Mouse (Mus musculus): ENCODE measurements at regions not wholly inside any gene's neighbourhood (a gene's known extent, or its start where the extent isn't known, plus 50 kb on each side); places are given as distances from the start of the nearest gene placed in this dataset.

DNA sequence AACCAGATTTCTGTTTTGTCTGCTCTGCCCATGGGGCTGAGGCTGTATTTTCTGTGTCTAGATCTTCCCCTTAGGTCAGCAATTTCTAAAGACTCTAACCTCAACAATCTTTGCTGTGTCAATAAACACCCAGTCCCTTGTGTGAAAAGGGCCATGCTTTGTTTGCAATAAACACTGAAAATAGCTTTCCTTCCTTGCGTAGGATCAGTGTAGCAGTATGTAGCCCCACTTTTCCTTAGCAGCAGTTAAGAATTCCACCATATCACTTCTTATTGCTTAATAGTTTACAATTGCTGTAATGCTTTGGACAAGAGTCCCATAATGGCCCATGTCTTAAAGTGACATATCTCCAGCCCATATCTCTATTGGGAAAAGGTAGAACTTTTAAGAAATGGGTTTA is 205.3 kb downstream of the Lnpk start:
- Histone ChIP-seq H3K4me1 (ENCODE audit: control insufficient read depth, insufficient read depth, low read length) (no peaks in the 10 kb centered on the region), H3K27ac (ENCODE audit: insufficient read depth, low read length) (no peak overlapping the region), H3K4me3 (ENCODE audit: insufficient read depth, low read length) (no peak overlapping the region)
- TF ChIP-seq POLR2A (IDR thresholded peaks at IDR 0.05; ENCODE audit: extremely low read depth, insufficient read depth, low read length): no peak
- no peak for TF ChIP-seq CTCF (IDR thresholded peaks at IDR 0.05; ENCODE audit: extremely low read depth, insufficient read depth, low read length)

DNA sequence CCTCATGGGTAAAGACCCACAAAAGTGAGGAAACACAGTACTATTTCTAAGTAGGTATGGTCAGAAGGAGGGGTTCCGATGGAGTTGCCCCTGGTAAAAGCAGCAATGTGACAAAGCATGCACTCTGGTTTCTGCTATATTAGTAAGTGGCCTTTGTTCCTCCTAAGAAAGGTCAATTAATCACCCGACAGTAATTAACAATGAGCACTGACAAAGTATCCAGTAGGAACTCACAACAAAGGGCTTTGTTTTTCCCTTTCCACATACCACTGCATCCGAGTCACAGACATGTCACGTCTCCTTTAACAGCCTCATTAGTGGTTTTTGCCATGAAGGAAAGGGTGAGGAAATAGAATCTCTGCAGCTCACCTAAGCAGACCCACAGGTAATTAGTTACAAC is 206.2 kb downstream of the Lnpk start:
- Histone ChIP-seq H3K4me1 (ENCODE audit: control insufficient read depth, insufficient read depth, low read length) (no peaks in the 10 kb centered on the region), H3K27ac (ENCODE audit: insufficient read depth, low read length) (no peak overlapping the region), H3K4me3 (ENCODE audit: insufficient read depth, low read length) (no peak overlapping the region)
- TF ChIP-seq CTCF (IDR thresholded peaks at IDR 0.05; ENCODE audit: extremely low read depth, insufficient read depth, low read length): no peak
- no peak for TF ChIP-seq POLR2A (IDR thresholded peaks at IDR 0.05; ENCODE audit: extremely low read depth, insufficient read depth, low read length)

DNA sequence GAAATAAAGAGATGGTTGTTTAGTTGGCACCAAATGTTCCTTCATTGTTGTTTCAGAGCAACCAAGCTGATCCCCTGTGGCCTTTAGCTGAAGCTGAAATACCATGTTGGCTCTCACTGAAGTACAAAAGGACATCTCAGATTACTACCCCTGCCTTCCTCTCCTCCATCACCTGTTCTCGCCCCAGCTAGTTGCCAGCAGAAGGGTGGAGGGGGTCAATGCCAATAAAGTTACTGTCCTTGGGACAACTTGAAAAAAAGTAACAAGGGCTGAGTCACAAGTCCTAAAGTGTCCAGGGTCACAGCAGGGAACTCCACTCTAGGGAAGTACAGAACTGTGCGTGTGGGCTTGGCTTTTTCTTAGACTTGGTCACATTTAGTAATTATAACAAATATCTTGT is 216.0 kb downstream of the Lnpk start:
- no peak overlapping the region for H3K27ac ChIP-seq (ENCODE audit: insufficient read depth, low read length)
- no peaks in the 10 kb centered on the region for H3K4me1 ChIP-seq (ENCODE audit: control insufficient read depth, insufficient read depth, low read length)
- TF ChIP-seq POLR2A (IDR thresholded peaks at IDR 0.05; ENCODE audit: extremely low read depth, insufficient read depth, low read length) (no peak), CTCF (IDR thresholded peaks at IDR 0.05; ENCODE audit: extremely low read depth, insufficient read depth, low read length) (no peak)
- H3K4me3 ChIP-seq (ENCODE audit: insufficient read depth, low read length): no peak overlapping the region

DNA sequence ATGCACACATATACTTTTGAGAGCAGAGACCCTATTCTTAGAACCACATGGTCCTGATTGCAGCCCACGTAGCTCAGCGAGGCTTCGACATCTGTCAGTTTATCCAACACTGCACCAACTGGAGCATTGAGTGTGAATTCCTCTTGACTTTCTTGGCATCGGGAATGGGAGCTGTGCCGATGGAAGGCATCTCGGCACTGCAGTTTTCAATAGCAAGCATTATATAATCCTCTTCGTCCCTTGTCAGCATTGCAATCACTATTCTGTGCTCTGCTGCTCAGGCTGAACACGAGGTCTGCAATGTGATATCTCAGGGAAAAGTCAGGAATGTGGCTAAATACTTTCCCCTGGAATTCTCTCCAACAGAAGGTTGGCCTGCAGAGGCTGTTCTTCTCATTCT is 224.6 kb downstream of the Lnpk start:
- Histone ChIP-seq H3K4me1 (ENCODE audit: control insufficient read depth, insufficient read depth, low read length) (no peaks in the 10 kb centered on the region; the same call in 1 of the 2 replicates), H3K4me3 (ENCODE audit: insufficient read depth, low read length) (no peak overlapping the region), H3K27ac (ENCODE audit: insufficient read depth, low read length) (no peak overlapping the region)
- TF ChIP-seq CTCF (IDR thresholded peaks at IDR 0.05; ENCODE audit: extremely low read depth, insufficient read depth, low read length): no peak
- no peak for TF ChIP-seq POLR2A (IDR thresholded peaks at IDR 0.05; ENCODE audit: extremely low read depth, insufficient read depth, low read length)

DNA sequence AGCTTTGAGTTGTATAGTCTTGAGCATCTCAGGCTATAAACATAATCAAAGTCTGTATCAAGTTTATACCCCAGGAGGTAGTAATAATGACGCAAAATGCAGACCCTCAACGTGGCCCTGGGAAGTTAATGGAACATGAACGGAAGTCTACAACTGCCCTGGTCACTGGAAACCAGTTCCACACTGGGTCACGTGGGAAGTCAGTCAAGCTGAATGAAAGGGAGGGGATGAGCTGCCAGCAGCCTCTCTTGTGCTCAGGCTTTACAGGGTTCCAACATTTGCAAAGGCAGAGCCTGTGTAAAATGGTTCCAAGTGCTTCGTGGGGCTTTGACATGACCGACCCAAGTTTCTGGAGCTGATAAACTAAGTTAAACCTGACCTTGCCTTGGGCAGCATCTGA is 229.4 kb downstream of the Lnpk start:
- Histone ChIP-seq H3K4me1 (ENCODE audit: control insufficient read depth, insufficient read depth, low read length) (no peaks in the 10 kb centered on the region; the same call in 1 of the 2 replicates), H3K4me3 (ENCODE audit: insufficient read depth, low read length) (no peak overlapping the region)
- no peak for TF ChIP-seq POLR2A (IDR thresholded peaks at IDR 0.05; ENCODE audit: extremely low read depth, insufficient read depth, low read length)
- TF ChIP-seq CTCF (IDR thresholded peaks at IDR 0.05; ENCODE audit: extremely low read depth, insufficient read depth, low read length): no peak

DNA sequence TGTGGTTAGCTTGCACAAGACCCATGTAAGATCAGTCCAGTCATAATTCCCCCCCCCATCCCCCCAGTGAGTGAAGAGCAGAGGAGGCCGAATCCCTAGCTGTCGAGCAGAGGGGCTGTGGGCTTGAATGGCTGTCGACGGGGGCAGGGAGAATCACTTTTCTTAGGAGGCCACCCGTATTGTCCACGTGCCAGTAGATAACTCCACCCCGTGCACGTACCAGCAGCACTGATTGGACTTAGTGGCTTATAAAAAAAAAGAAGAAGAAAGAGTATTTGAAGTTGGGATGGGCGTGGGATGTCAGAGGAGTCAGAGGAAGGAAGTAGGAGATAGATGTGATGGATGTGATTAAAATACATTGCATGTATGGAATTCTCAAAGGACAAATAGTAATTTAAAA is 272.9 kb downstream of the Lnpk start:
- Histone ChIP-seq H3K27ac (ENCODE audit: insufficient read depth, low read length) (no peak overlapping the region), H3K4me1 (ENCODE audit: control insufficient read depth, insufficient read depth, low read length) (no peaks in the 10 kb centered on the region), H3K4me3 (ENCODE audit: insufficient read depth, low read length) (no peak overlapping the region)
- TF ChIP-seq CTCF (IDR thresholded peaks at IDR 0.05; ENCODE audit: extremely low read depth, insufficient read depth, low read length) (no peak), POLR2A (IDR thresholded peaks at IDR 0.05; ENCODE audit: extremely low read depth, insufficient read depth, low read length) (no peak)

More for the DNA sequence above, 229.4 kb downstream of the Lnpk start:
- no peak overlapping the region for H3K27ac ChIP-seq (ENCODE audit: insufficient read depth, low read length)

DNA sequence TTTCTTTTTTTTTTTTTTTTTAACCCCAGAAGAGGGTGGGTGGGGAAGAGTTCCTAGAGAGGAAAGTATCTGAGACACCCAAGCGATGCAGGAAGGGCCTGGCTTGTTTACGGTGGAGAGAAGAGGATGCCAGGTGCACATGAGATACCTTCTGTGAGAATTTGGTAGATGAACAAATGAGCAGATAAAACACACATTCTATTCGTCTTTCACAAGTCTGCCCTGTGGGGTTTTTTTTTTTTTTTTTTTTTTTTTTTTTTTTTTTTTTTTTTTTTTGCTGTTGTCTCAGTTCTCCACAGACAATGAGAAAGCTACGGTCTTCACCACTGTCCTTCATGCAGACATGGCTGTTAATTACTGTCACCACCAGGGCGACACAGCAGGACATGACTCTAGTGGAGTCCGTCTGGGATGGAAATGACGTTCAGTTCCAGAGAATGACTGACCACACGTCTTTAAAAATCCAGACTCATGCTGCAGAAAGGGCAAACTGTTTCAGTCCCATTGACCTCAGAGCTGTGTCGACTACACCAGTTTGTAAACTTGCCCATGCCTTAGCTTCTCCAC is 278.3 kb downstream of the Lnpk start:
- peaks cover 2% of the 10 kb centered on the region; the same call in 1 of the 2 replicates for H3K4me1 ChIP-seq (ENCODE audit: control insufficient read depth, insufficient read depth, low read length)
- 0 out of 2 replicates have a peak overlapping the region, but pooled peaks have one; percentile 7 for H3K4me3 ChIP-seq (ENCODE audit: insufficient read depth, low read length)
- TF ChIP-seq POLR2A (IDR thresholded peaks at IDR 0.05; ENCODE audit: extremely low read depth, insufficient read depth, low read length) (no peak), CTCF (IDR thresholded peaks at IDR 0.05; ENCODE audit: extremely low read depth, insufficient read depth, low read length) (no peak)
- H3K27ac ChIP-seq (ENCODE audit: insufficient read depth, low read length): no peak overlapping the region

DNA sequence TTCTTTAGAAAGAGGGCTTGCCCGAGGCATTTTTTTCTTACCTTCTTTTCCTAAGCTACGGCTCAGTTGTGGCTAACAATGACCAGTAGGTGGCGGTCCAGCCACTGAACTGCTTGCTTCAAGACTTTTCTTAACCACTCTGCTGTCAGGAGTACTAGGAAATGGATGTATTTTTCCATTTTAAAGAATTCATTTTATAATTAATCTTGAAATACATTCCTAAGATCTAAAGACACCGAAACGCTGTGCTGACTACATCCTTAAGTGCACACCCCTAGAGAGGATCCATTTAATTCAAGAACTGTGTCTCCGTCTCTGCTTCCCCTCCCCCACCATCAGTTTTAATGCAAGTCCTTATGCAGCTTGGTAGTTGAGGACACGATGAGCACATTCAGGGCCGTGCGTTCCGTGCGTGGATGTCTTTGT is 278.9 kb downstream of the Lnpk start:
- Histone ChIP-seq H3K4me3 (ENCODE audit: insufficient read depth, low read length) (0 out of 2 replicates have a peak overlapping the region, but pooled peaks have one; percentile 7), H3K4me1 (ENCODE audit: control insufficient read depth, insufficient read depth, low read length) (peaks cover 2% of the 10 kb centered on the region; the same call in 1 of the 2 replicates), H3K27ac (ENCODE audit: insufficient read depth, low read length) (no peak overlapping the region)
- TF ChIP-seq POLR2A (IDR thresholded peaks at IDR 0.05; ENCODE audit: extremely low read depth, insufficient read depth, low read length): no peak
- TF ChIP-seq CTCF (IDR thresholded peaks at IDR 0.05; ENCODE audit: extremely low read depth, insufficient read depth, low read length): peak; percentile 79

DNA sequence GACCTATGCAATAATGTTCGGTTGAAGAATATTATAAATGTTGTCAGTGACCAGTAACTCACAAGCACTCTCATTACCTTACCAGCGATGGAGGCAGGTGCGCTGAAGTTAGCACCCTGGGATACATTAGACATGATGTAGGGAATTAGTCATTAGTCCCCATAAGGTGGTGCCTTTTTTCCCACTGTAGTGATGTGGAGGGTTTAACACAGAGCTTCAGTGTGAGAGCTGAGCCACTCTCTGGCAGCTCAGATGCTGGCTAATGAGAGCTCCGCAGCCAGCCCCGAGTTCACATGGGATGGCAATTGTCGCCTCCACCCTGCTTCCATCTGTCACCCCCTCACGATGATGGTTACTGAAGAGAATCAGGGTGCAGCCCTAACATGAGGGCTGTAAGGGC is 286.6 kb downstream of the Lnpk start:
- Histone ChIP-seq H3K4me1 (ENCODE audit: control insufficient read depth, insufficient read depth, low read length) (no peaks in the 10 kb centered on the region), H3K4me3 (ENCODE audit: insufficient read depth, low read length) (no peak overlapping the region), H3K27ac (ENCODE audit: insufficient read depth, low read length) (no peak overlapping the region)
- TF ChIP-seq POLR2A (IDR thresholded peaks at IDR 0.05; ENCODE audit: extremely low read depth, insufficient read depth, low read length) (no peak), CTCF (IDR thresholded peaks at IDR 0.05; ENCODE audit: extremely low read depth, insufficient read depth, low read length) (no peak)

Data from cortical plate, adult 2 months (tissue).